Mouse (Mus musculus): ENCODE results near the gene Cytl1. TPM values are rescaled to one million over a fixed set of nuclear protein-coding genes. Genes with fewer than 3 reads are reported as not detected.

Cytl1 gene
- polyA plus RNA-seq, 1 experiment: 1.2 TPM

DNA sequence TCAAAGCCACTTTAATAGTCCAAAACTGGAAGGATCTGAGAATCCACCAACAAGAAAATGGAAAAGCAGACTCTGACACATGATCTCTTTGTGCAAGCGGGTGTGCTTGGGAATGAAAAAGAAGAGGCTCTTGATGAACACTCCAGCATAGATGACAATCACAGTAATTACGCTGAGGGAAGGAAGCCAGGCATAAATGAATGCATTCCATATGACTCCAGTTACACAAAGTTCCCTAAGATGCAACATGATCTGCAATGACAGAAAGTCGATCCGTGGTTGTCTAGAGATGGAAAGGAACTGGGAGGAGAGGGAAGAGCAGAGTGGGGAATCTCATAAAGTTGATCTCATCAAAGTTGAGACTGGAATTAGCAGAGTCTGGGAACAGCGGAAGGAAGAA is 31.9 kb downstream of the Cytl1 start:
- no peak for DNase-seq (ENCODE audit: low read depth in 1 of 2, low spot score in 2 of 2)
- Histone ChIP-seq H3K27me3 (ENCODE audit: control insufficient read depth, insufficient read depth, low read length) (no peaks in the 10 kb centered on the region), H3K4me1 (ENCODE audit: control insufficient read depth, insufficient read depth, insufficient read length) (no peaks in the 10 kb centered on the region), H3K4me3 (ENCODE audit: extremely low read depth, insufficient read depth, insufficient read length) (no peak overlapping the region), H3K36me3 (ENCODE audit: control insufficient read depth, insufficient read depth, low read length) (no peaks in the 10 kb centered on the region), H3K27ac (ENCODE audit: insufficient read depth, low read length) (no peak overlapping the region)
- no peak for TF ChIP-seq POLR2A (IDR thresholded peaks at IDR 0.05; ENCODE audit: low read depth, low read length)
- no peak for TF ChIP-seq CTCF (IDR thresholded peaks at IDR 0.05; ENCODE audit: extremely low read depth, insufficient read depth, insufficient read length, insufficient replicate concordance)
- 84% methylated on average over 5 of the region's 5 CpGs for WGBS

GRCm38 (mm10) chr5:37769031-37769430 is 33.7 kb downstream of the Cytl1 start:
- H3K4me3 ChIP-seq (ENCODE audit: extremely low read depth, insufficient read depth, insufficient read length): no peak overlapping the region
- H3K27me3 ChIP-seq (ENCODE audit: control insufficient read depth, insufficient read depth, low read length): no peaks in the 10 kb centered on the region
- no peak for DNase-seq (ENCODE audit: low read depth in 1 of 2, low spot score in 2 of 2)
- no peaks in the 10 kb centered on the region for H3K4me1 ChIP-seq (ENCODE audit: control insufficient read depth, insufficient read depth, insufficient read length)
- no peak for TF ChIP-seq CTCF (IDR thresholded peaks at IDR 0.05; ENCODE audit: extremely low read depth, insufficient read depth, insufficient read length, insufficient replicate concordance)
- TF ChIP-seq POLR2A (IDR thresholded peaks at IDR 0.05; ENCODE audit: low read depth, low read length): no peak
- WGBS: 27% methylated on average over 5 of the region's 5 CpGs
- no peak overlapping the region for H3K27ac ChIP-seq (ENCODE audit: insufficient read depth, low read length)
- no peaks in the 10 kb centered on the region for H3K36me3 ChIP-seq (ENCODE audit: control insufficient read depth, insufficient read depth, low read length)

DNA sequence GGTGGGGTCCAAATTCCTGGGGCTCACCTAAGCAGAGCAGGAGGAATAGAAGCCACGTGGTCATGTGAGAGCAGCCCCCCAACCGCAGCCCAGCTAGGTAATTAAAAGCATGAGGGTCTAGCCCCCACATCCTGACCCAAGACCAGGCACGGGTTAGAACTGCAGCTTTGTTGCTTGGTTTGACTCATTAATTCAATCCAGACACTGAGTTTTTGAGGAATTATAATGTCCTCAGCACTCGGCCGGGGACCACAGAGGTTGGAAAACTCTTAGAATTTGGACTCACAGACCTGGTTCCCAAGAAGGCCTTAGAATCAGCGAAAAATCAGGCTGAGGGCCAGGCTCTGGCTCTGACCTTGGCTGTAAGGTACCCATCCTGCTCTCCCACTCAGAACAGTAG is 35.6 kb downstream of the Cytl1 start:
- DNase-seq (ENCODE audit: low read depth in 1 of 2, low spot score in 2 of 2): no peak
- Histone ChIP-seq H3K27ac (ENCODE audit: insufficient read depth, low read length) (no peak overlapping the region), H3K4me3 (ENCODE audit: extremely low read depth, insufficient read depth, insufficient read length) (no peak overlapping the region), H3K36me3 (ENCODE audit: control insufficient read depth, insufficient read depth, low read length) (no peaks in the 10 kb centered on the region), H3K27me3 (ENCODE audit: control insufficient read depth, insufficient read depth, low read length) (no peaks in the 10 kb centered on the region), H3K4me1 (ENCODE audit: control insufficient read depth, insufficient read depth, insufficient read length) (no peaks in the 10 kb centered on the region)
- TF ChIP-seq POLR2A (IDR thresholded peaks at IDR 0.05; ENCODE audit: low read depth, low read length) (no peak), CTCF (IDR thresholded peaks at IDR 0.05; ENCODE audit: extremely low read depth, insufficient read depth, insufficient read length, insufficient replicate concordance) (no peak)
- 84% methylated on average over 6 of the region's 6 CpGs for WGBS

DNA sequence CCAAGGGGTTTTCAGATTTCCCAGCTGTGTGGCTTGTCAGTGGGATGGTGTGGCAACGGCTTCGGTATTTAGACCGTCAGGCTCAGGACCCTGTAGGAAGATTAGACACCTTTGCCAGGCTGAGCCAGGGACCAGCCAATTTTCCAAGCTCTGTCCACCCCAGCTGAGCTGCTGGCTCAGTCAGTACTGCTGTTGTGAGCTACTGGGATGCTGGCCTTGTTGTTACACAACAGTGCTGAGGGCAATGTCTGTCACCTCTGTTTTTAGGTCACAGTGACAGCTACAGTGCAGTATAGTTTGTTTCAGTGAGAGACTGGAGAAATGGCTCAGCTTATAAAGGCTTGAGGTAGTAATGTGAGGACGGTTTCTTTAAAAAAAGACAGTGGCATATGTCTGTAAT is 38.7 kb downstream of the Cytl1 start:
- H3K4me3 ChIP-seq (ENCODE audit: extremely low read depth, insufficient read depth, insufficient read length): no peak overlapping the region
- H3K27me3 ChIP-seq (ENCODE audit: control insufficient read depth, insufficient read depth, low read length): no peaks in the 10 kb centered on the region
- WGBS: 76% methylated on average over 4 of the region's 4 CpGs
- H3K27ac ChIP-seq (ENCODE audit: insufficient read depth, low read length): no peak overlapping the region
- TF ChIP-seq POLR2A (IDR thresholded peaks at IDR 0.05; ENCODE audit: low read depth, low read length) (no peak), CTCF (IDR thresholded peaks at IDR 0.05; ENCODE audit: extremely low read depth, insufficient read depth, insufficient read length, insufficient replicate concordance) (no peak)
- no peaks in the 10 kb centered on the region for H3K4me1 ChIP-seq (ENCODE audit: control insufficient read depth, insufficient read depth, insufficient read length)
- H3K36me3 ChIP-seq (ENCODE audit: control insufficient read depth, insufficient read depth, low read length): no peaks in the 10 kb centered on the region
- no peak for DNase-seq (ENCODE audit: low read depth in 1 of 2, low spot score in 2 of 2)

- no peaks in the 10 kb centered on the region for H3K36me3 ChIP-seq (ENCODE audit: control insufficient read depth, insufficient read depth, low read length)
- no peak for DNase-seq (ENCODE audit: low read depth in 1 of 2, low spot score in 2 of 2)
- TF ChIP-seq CTCF (IDR thresholded peaks at IDR 0.05; ENCODE audit: extremely low read depth, insufficient read depth, insufficient read length, insufficient replicate concordance): no peak
- no peak for TF ChIP-seq POLR2A (IDR thresholded peaks at IDR 0.05; ENCODE audit: low read depth, low read length)
- WGBS: 61% methylated on average over 5 of the region's 5 CpGs
- no peaks in the 10 kb centered on the region for H3K27me3 ChIP-seq (ENCODE audit: control insufficient read depth, insufficient read depth, low read length)
- no peaks in the 10 kb centered on the region for H3K4me1 ChIP-seq (ENCODE audit: control insufficient read depth, insufficient read depth, insufficient read length)
- H3K27ac ChIP-seq (ENCODE audit: insufficient read depth, low read length): no peak overlapping the region
- H3K4me3 ChIP-seq (ENCODE audit: extremely low read depth, insufficient read depth, insufficient read length): no peak overlapping the region
Observed at GRCm38 (mm10) chr5:37775681-37776080, 40.4 kb downstream of the Cytl1 start.

- no peak for DNase-seq (ENCODE audit: low read depth in 1 of 2, low spot score in 2 of 2)
- Histone ChIP-seq H3K4me3 (ENCODE audit: extremely low read depth, insufficient read depth, insufficient read length) (no peak overlapping the region), H3K36me3 (ENCODE audit: control insufficient read depth, insufficient read depth, low read length) (no peaks in the 10 kb centered on the region), H3K27ac (ENCODE audit: insufficient read depth, low read length) (no peak overlapping the region), H3K27me3 (ENCODE audit: control insufficient read depth, insufficient read depth, low read length) (no peaks in the 10 kb centered on the region), H3K4me1 (ENCODE audit: control insufficient read depth, insufficient read depth, insufficient read length) (no peaks in the 10 kb centered on the region)
- no peak for TF ChIP-seq POLR2A (IDR thresholded peaks at IDR 0.05; ENCODE audit: low read depth, low read length)
- no peak for TF ChIP-seq CTCF (IDR thresholded peaks at IDR 0.05; ENCODE audit: extremely low read depth, insufficient read depth, insufficient read length, insufficient replicate concordance)
- 75% methylated on average over 8 of the region's 8 CpGs for WGBS
Observed at GRCm38 (mm10) chr5:37783306-37783705, 48.0 kb downstream of the Cytl1 start.

DNA sequence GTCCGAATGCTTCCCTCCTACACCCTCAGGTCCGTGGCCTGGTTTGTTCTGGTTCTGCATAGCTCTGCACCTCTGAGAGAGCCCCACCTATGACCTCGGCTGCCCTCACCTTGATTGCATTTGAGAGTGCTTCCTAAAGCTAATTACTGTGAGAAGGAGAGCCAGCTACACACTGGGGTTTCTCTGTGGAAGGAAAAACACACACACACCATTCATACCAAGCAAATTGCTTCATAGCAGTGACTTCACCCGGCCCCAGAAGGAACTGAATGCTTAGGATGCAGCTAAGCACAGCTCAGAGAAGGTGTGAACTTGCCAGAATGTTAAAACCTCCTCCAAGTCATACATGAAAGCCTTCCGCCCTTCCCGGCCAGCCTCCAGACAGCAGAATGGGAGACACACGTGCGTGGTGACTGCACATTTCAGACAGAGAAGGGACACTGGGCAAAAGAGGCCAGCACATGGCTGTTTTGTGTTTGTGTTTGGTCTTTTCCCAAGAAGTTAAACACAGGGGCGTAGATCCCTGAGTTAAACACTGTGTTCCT is 49.6 kb downstream of the Cytl1 start:
- DNase-seq (ENCODE audit: low read depth in 1 of 2, low spot score in 2 of 2): no peak
- H3K27ac ChIP-seq (ENCODE audit: insufficient read depth, low read length): no peak overlapping the region
- no peaks in the 10 kb centered on the region for H3K27me3 ChIP-seq (ENCODE audit: control insufficient read depth, insufficient read depth, low read length)
- no peaks in the 10 kb centered on the region for H3K4me1 ChIP-seq (ENCODE audit: control insufficient read depth, insufficient read depth, insufficient read length)
- H3K4me3 ChIP-seq (ENCODE audit: extremely low read depth, insufficient read depth, insufficient read length): no peak overlapping the region
- no peak for TF ChIP-seq POLR2A (IDR thresholded peaks at IDR 0.05; ENCODE audit: low read depth, low read length)
- no peak for TF ChIP-seq CTCF (IDR thresholded peaks at IDR 0.05; ENCODE audit: extremely low read depth, insufficient read depth, insufficient read length, insufficient replicate concordance)
- WGBS: 78% methylated on average over 9 of the region's 9 CpGs
- H3K36me3 ChIP-seq (ENCODE audit: control insufficient read depth, insufficient read depth, low read length): no peaks in the 10 kb centered on the region

Other genes with a start within 250 kb of the Cytl1 start
- 0.02 TPM in 1 of 2 replicates, not detected in the other for gene Stk32b, start 18.3 kb upstream of the Cytl1 start, polyA plus RNA-seq (2012; rRNA removed)
- 4.7 and 6.2 TPM in 2 replicates for gene Msx1, start 89.1 kb downstream of the Cytl1 start, polyA plus RNA-seq (2012; rRNA removed)